Mouse (Mus musculus) midbrain, embryonic 14.5 days (tissue): ENCODE measurements at regions not wholly inside any gene's neighbourhood (a gene's known extent, or its start where the extent isn't known, plus 50 kb on each side); places are given as distances from the start of the nearest gene placed in this dataset.
A peak's percentile ranks its signal among the peaks of the same experiment; 100 is the strongest.

Source experiments
- ATAC-seq: fragments of 200-750 bp; cut with Nextera tagmentation; 2 replicates; pipeline ENCODE4 v1.8.0; 2017; ENCODE audit warnings: moderate number of reproducible peaks, moderate library complexity; ENCODE audit not compliant: low FRiP score, low TSS enrichment
- DNase-seq: peaks from one replicate; pipeline ENCODE4 v3.0.0-alpha.2; 2015
- H3K27ac ChIP-seq: fragments of 300-500 bp; sonication (generic); replicated peaks from 2 replicates; pipeline ENCODE4 v1.5.1; 2014; ENCODE audit warnings: mild to moderate bottlenecking, low read depth, low read length, moderate library complexity
- H3K27me3 ChIP-seq: fragments of 300-500 bp; sonication (generic); 2 replicates; pipeline ENCODE4 v1.6.1; 2014; ENCODE audit warnings: low read length, control low read depth, mixed read lengths; ENCODE audit not compliant: control insufficient read depth, insufficient read depth
- H3K36me3 ChIP-seq: fragments of 300-500 bp; sonication (generic); 2 replicates; pipeline ENCODE4 v1.6.1; 2014; ENCODE audit warnings: low read length, control low read depth; ENCODE audit not compliant: control insufficient read depth, insufficient read depth
- H3K4me1 ChIP-seq: fragments of 300-500 bp; sonication (generic); 2 replicates; pipeline ENCODE4 v1.6.1; 2014; ENCODE audit warnings: mild to moderate bottlenecking, antibody characterized with exemption, low read length, control low read depth; ENCODE audit not compliant: control insufficient read depth, insufficient read depth
- H3K4me2 ChIP-seq: fragments of 300-500 bp; sonication (generic); 2 replicates; pipeline ENCODE4 v1.6.1; 2014; ENCODE audit warnings: mild to moderate bottlenecking, low read length, moderate library complexity
- H3K4me3 ChIP-seq: fragments of 300-500 bp; sonication (generic); replicated peaks from 2 replicates; pipeline ENCODE4 v1.5.1; 2014; ENCODE audit warnings: low read depth, low read length
- H3K9ac ChIP-seq: fragments of 300-500 bp; sonication (generic); replicated peaks from 2 replicates; pipeline ENCODE4 v1.6.1; 2014; ENCODE audit warnings: mild to moderate bottlenecking, low read length, moderate library complexity
- H3K9me3 ChIP-seq: fragments of 300-500 bp; sonication (generic); 2 replicates; pipeline ENCODE4 v1.6.1; 2016; ENCODE audit warnings: low read length, control low read depth, mixed read lengths; ENCODE audit not compliant: control insufficient read depth
- WGBS: fragments of 180-500 bp; shearing (Covaris S2); extraction: QIAGEN DNeasy Blood & Tissue Kit; methylation state at CpG from one replicate; pipeline ENCODE4 v1.1.7; 2014; 5-methylcytosine and 5-hydroxymethylcytosine counted together

DNA sequence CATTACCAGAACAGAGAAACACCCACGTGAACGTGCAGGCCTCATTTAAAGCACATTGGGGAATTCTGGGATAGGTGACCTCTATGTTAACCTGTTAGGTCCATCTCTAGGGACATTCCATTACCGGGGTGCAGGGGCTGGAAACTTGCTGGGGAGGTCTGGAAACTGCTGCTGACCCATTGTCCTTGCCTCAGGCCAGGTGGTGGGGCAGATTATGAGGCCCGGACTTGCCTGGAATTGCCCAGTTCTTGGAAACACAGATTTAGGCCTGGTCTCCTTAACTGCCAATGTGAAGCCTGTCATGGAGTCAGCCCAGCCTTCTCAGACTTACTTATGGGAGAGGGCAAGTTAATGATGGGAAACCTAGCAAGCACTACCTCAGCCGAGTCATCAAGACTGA, 175.3 kb upstream of the Klf7 start:
- ATAC-seq (no peak), DNase-seq (no peak)
- Histone ChIP-seq H3K9me3 (no peaks in the 10 kb centered on the region), H3K4me3 (no peak overlapping the region), H3K27ac (no peak overlapping the region), H3K9ac (no peak overlapping the region), H3K36me3 (no peaks in the 10 kb centered on the region), H3K27me3 (no peaks in the 10 kb centered on the region), H3K4me1 (peaks cover 10% of the 10 kb centered on the region; the same call in 1 of the 2 replicates), H3K4me2 (no peak overlapping the region)
- WGBS = 86% methylated on average over 5 of the region's 5 CpGs

DNA sequence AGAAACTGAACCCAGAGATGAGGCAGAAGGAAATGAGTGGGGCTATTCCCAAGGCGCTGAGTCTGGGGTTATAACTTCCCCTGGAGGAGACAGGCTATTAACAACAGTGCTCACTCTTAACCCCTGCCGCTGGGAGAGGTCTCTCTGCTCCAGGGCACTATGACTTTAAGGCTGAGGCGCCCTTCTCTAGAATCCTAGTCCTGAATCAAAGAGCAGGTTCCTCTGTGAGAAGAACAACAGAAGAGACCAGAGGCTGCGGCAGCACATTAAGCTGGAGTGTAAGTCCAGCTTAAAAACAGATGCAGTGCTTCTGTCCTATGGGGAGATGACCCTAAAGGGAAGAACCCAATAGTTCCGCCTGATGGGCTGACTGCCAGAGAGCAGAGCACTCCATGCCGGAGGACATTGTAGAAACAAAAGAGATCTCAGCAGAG, 173.4 kb upstream of the Klf7 start:
- Histone ChIP-seq H3K4me2 (no peak overlapping the region), H3K4me3 (no peak overlapping the region), H3K27me3 (no peaks in the 10 kb centered on the region), H3K4me1 (peaks cover 10% of the 10 kb centered on the region; the same call in 1 of the 2 replicates), H3K9ac (no peak overlapping the region), H3K9me3 (no peaks in the 10 kb centered on the region), H3K36me3 (no peaks in the 10 kb centered on the region), H3K27ac (no peak overlapping the region)
- WGBS = 29% methylated on average over 6 of the region's 6 CpGs
- DNase-seq (peak; percentile 48), ATAC-seq (no peak)

DNA sequence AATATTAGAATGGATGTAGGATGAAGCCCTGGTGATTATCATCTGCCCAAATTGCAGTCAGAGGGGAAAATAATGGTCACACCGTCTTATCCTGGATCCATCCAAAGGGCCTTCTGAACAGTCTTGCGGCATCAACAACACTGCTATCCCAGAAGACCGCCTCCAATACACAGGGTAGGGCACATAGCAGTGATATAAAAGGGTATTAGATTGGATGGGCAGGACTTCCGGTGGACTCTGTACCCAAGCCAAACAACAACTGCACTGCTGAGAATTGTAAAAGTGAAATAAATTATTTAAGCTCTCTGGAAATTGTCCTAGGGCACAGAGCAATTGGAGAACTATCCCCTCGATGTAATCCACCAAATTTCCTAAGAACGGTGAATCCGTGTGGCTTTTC, 173.0 kb upstream of the Klf7 start:
- ATAC-seq (no peak), DNase-seq (no peak)
- Histone ChIP-seq H3K9ac (no peak overlapping the region), H3K27me3 (no peaks in the 10 kb centered on the region), H3K27ac (no peak overlapping the region), H3K36me3 (no peaks in the 10 kb centered on the region), H3K4me2 (no peak overlapping the region), H3K9me3 (no peaks in the 10 kb centered on the region), H3K4me3 (no peak overlapping the region), H3K4me1 (peaks cover 10% of the 10 kb centered on the region; the same call in 1 of the 2 replicates)
- 85% methylated on average over 7 of the region's 7 CpGs for WGBS

DNA sequence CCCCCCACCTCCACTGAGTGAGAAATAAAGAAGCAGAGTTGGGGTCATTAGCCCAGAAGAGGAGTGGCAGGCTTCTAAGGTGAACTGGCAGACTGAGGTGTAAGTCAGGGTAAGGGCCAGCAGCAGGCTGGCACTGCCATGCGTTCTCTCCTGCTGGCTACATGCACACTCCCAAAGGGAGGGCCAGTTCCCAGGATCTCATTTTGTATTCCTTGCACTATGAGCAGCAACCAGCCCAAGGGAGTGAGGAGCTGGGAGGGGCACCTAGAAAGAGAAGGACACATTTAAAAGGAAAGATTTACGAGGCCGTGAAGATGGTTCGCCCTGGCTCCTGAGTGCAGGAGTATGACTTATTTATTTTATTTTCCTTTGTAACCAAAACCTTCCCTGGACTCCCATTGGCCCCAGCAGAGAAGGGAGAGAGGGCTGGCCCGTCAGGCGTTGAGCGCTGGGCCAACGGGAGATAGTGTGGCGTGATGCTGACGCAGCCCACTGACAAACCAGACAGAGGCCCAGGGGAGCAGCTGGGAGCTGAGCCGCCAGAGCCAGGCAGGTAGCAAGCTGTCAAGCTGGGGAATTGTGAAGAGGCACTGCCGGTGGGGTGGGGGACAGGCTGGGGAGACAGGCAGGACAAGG, 166.8 kb upstream of the Klf7 start:
- Histone ChIP-seq H3K36me3 (no peaks in the 10 kb centered on the region), H3K27me3 (no peaks in the 10 kb centered on the region), H3K9ac (no peak overlapping the region), H3K4me2 (no peak overlapping the region), H3K4me1 (peaks cover 5% of the 10 kb centered on the region; the same call in 1 of the 2 replicates), H3K27ac (peak overlapping the region; percentile 15; the same call in 1 of the 2 replicates), H3K9me3 (no peaks in the 10 kb centered on the region), H3K4me3 (no peak overlapping the region)
- DNase-seq = peak; percentile 53
- 42% methylated on average over 12 of the region's 12 CpGs for WGBS
- no peak for ATAC-seq

DNA sequence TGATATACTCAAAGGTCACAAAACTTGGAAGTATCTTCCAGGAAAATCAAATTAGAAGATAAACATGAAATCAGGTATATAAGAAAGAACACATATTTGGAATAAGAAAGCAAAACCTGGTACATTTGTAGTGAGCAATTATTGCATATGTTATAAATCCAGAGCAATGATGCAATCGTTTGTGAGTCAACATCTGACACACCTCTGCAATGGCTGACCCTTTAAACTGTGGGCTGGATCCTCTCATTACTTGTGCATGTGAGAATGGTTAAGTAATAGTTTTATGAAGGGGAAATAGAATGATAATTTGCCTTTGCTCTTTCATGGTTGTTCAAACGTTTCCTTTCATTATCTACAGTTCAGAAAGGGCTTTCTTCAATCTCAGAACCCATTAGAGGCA, 165.0 kb upstream of the Klf7 start:
- H3K4me2 ChIP-seq = no peak overlapping the region
- no peak overlapping the region for H3K9ac ChIP-seq
- H3K36me3 ChIP-seq = no peaks in the 10 kb centered on the region
- no peaks in the 10 kb centered on the region for H3K9me3 ChIP-seq
- no peak overlapping the region for H3K27ac ChIP-seq
- H3K4me1 ChIP-seq = peaks cover 5% of the 10 kb centered on the region; the same call in 1 of the 2 replicates
- H3K4me3 ChIP-seq = no peak overlapping the region
- DNase-seq (no peak), ATAC-seq (no peak)
- 90% methylated on average over 2 of the region's 2 CpGs for WGBS
- no peaks in the 10 kb centered on the region for H3K27me3 ChIP-seq

DNA sequence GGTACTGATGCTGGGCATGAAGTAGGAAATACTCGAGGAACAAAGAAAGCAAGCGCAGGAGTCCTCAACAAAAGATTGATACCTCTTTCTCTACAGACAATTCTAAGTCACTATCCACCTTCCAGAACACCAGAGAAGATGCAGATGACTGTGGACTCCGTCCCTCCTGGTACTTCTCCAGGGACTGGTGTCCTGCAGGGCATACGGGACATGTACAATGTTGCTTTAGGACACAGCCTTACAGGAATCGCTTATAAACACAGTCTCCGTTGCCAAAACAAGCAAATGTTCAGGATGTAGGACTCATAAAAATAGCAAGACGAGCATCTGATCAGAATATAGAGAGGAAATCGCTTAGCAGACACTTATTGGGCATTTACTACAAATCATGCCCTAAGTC, 162.6 kb upstream of the Klf7 start:
- Histone ChIP-seq H3K36me3 (no peaks in the 10 kb centered on the region), H3K27ac (no peak overlapping the region), H3K4me2 (no peak overlapping the region), H3K9ac (no peak overlapping the region), H3K27me3 (no peaks in the 10 kb centered on the region), H3K9me3 (no peaks in the 10 kb centered on the region), H3K4me3 (no peak overlapping the region), H3K4me1 (peaks cover 5% of the 10 kb centered on the region; the same call in 1 of the 2 replicates)
- DNase-seq (no peak), ATAC-seq (no peak)
- 86% methylated on average over 8 of the region's 8 CpGs for WGBS

DNA sequence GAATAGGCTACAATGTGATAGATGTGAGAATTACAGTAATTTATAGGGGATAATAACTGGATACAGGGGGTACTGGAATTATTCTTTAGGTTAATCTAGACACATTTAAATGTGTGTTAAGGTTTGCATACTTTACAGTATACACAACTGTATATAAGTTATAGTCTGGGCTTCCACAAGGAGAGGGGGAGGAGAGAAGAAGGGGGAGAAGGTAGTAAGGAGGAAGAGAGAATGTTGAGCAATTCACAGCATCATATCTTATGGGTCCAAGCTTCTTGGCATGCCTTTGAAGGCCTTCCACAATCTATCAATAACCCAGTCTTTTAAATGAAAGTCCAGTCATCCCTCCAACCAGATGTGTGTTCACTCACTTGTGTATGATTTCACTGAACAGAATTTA, 153.8 kb upstream of the Klf7 start:
- no peaks in the 10 kb centered on the region for H3K36me3 ChIP-seq
- no peak overlapping the region for H3K4me3 ChIP-seq
- H3K4me1 ChIP-seq = no peaks in the 10 kb centered on the region
- no peaks in the 10 kb centered on the region for H3K9me3 ChIP-seq
- no peaks in the 10 kb centered on the region for H3K27me3 ChIP-seq
- H3K27ac ChIP-seq = no peak overlapping the region
- DNase-seq = no peak
- no peak overlapping the region for H3K9ac ChIP-seq
- no peak overlapping the region for H3K4me2 ChIP-seq
- ATAC-seq = no peak

DNA sequence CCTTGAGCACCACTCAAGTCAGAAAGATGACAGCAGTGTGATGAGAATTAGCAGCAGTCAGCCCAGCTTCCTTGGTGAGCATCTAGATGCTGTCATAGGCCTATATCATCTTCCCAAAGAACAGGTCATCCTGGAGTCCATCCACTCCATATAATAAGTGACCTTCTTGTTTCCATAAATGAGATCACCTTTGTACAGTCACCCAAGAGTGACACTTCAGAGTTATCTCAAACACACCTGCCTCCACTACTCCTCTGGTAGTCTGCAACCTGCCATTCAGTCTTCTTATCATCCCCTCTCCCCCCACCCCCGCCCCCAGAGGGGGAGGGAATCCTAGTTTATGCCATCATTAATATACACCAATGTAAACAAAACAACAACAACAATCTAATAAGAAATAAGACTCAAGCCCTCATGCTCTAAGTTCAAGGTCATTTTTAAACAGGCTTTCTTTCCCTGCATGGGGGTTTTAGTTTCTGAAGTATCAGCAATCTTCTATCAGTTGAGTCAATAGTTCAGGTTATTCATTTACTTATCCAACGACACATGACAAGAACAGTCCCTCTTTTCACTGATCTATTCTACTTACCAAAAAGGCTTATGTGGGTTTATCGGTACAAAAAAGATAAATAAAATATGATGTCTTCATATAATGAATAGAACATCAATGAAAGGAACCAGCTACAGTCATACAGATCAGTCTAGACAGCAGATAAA, 153.2 kb upstream of the Klf7 start:
- DNase-seq (no peak), ATAC-seq (no peak)
- 86% methylated on average over 3 of the region's 3 CpGs for WGBS
- Histone ChIP-seq H3K9ac (no peak overlapping the region), H3K4me3 (no peak overlapping the region), H3K4me1 (no peaks in the 10 kb centered on the region), H3K27me3 (no peaks in the 10 kb centered on the region), H3K4me2 (no peak overlapping the region), H3K9me3 (no peaks in the 10 kb centered on the region), H3K27ac (no peak overlapping the region), H3K36me3 (no peaks in the 10 kb centered on the region)

DNA sequence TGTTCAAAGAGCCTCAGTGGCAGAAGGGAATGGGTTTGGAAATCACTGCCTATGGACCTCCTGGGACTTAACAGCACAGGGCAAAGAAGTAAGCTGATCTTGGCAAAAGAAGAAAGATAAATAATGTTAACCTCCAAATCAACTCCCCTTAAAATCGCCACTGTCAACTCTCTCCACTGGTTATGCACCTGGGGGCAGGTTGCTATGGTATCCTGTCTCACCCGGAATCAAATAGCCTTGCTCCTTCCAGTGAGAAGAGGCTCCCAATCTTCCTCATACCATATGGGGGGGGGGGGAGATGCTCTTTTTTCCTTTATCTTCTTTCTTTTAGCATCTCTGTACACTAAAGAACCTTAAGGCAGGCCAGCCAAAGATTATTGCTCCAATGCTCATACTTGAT, 135.2 kb upstream of the Klf7 start:
- ATAC-seq = no peak
- H3K27ac ChIP-seq = no peak overlapping the region; the same call in 1 of the 2 replicates
- WGBS = 37% methylated on average over 2 of the region's 2 CpGs

More for the DNA sequence above, 135.2 kb upstream of the Klf7 start:
- Histone ChIP-seq H3K9me3 (no peaks in the 10 kb centered on the region), H3K9ac (no peak overlapping the region), H3K36me3 (no peaks in the 10 kb centered on the region), H3K4me2 (no peak overlapping the region), H3K27me3 (no peaks in the 10 kb centered on the region), H3K4me3 (no peak overlapping the region), H3K4me1 (peaks cover 26% of the 10 kb centered on the region)
- DNase-seq = peak; percentile 51
